Mouse (Mus musculus) naive thymus-derived CD4-positive, alpha-beta T cell, adult 2 months (primary cell): ENCODE results near the gene Lsm3.
"Not testable (repeated sequence)": the region's sequence is repeated elsewhere in the genome, so short reads cannot be mapped to it uniquely, and the experiment has no call there.

Experiments used
- DNase-seq: peaks from one replicate; pipeline ENCODE4 v3.0.0-alpha.2; 2011; ENCODE audit warnings: low read depth

The Lsm3 gene

GRCm38 (mm10) chr6:91515545-91516449 is at the start of gene Lsm3, which contains the start of gene Xpc:
Gene Lsm3, plus strand, starts transcription at chr6:91515928.
Gene Xpc, minus strand, starts transcription at chr6:91515888.
- peak; percentile 99 for DNase-seq

GRCm38 (mm10) chr6:91467106-91467505 is 48.6 kb upstream of the Lsm3 start:
- DNase-seq = no peak

- no peak for DNase-seq
Observed at GRCm38 (mm10) chr6:91470712-91471111, 45.0 kb upstream of the Lsm3 start.

GRCm38 (mm10) chr6:91471427-91471826 is 44.3 kb upstream of the Lsm3 start:
- DNase-seq = not testable (repeated sequence)

GRCm38 (mm10) chr6:91472319-91472718 is 43.4 kb upstream of the Lsm3 start:
- peak; percentile 48 for DNase-seq

- peak; percentile 99 for DNase-seq
Observed at GRCm38 (mm10) chr6:91472868-91473804, 42.6 kb upstream of the Lsm3 start, which contains the start of the genes Chchd4 and Tmem43. Gene Chchd4, minus strand, starts transcription at chr6:91473546. Gene Tmem43, plus strand, starts transcription at chr6:91473703.

GRCm38 (mm10) chr6:91473805-91474440 is 41.8 kb upstream of the Lsm3 start:
- no peak for DNase-seq

GRCm38 (mm10) chr6:91474441-91475190 is 41.1 kb upstream of the Lsm3 start:
- peak; percentile 9 for DNase-seq

GRCm38 (mm10) chr6:91476541-91476940 is 39.2 kb upstream of the Lsm3 start:
- no peak for DNase-seq

- DNase-seq = no peak
Observed at GRCm38 (mm10) chr6:91483371-91483770, 32.4 kb upstream of the Lsm3 start.

GRCm38 (mm10) chr6:91486736-91487453 is 28.8 kb upstream of the Lsm3 start:
- DNase-seq = no peak

GRCm38 (mm10) chr6:91488496-91489212 is 27.1 kb upstream of the Lsm3 start:
- DNase-seq = no peak

- no peak for DNase-seq
Observed at GRCm38 (mm10) chr6:91489872-91490271, 25.9 kb upstream of the Lsm3 start.

GRCm38 (mm10) chr6:91491004-91491403 is 24.7 kb upstream of the Lsm3 start:
- DNase-seq = no peak

- no peak for DNase-seq
Observed at GRCm38 (mm10) chr6:91493053-91493452, 22.7 kb upstream of the Lsm3 start.

- no peak for DNase-seq
Observed at GRCm38 (mm10) chr6:91494526-91494925, 21.2 kb upstream of the Lsm3 start.

- no peak for DNase-seq
Observed at GRCm38 (mm10) chr6:91503302-91503701, 12.4 kb upstream of the Lsm3 start.

- DNase-seq = peak; percentile 53
Observed at GRCm38 (mm10) chr6:91506036-91506435, 9.7 kb upstream of the Lsm3 start.

- peak; percentile 9 for DNase-seq
Observed at GRCm38 (mm10) chr6:91508041-91508440, 7.7 kb upstream of the Lsm3 start.

GRCm38 (mm10) chr6:91509326-91509725 is 6.4 kb upstream of the Lsm3 start:
- DNase-seq = peak; percentile 81
